Mouse (Mus musculus): Measurements from ENCODE around the gene 1500009C09Rik.

Gene 1500009C09Rik

GRCm38 (mm10) chr15:82247131-82247776 lies 4.9 kb upstream of the 1500009C09Rik start:
- no peak for DNase-seq (ENCODE audit: low read depth in 2 of 2, low spot score in 2 of 2)

- no peak for DNase-seq (ENCODE audit: low read depth in 2 of 2, low spot score in 2 of 2)
These were observed 618 bp upstream of the 1500009C09Rik start for GRCm38 (mm10) chr15:82251579-82251978.

- DNase-seq (ENCODE audit: low read depth in 2 of 2, low spot score in 2 of 2), result no peak
These were observed 3.1 kb downstream of the 1500009C09Rik start for GRCm38 (mm10) chr15:82255248-82255647.

GRCm38 (mm10) chr15:82255944-82256383 lies 3.8 kb downstream of the 1500009C09Rik start:
- no peak for DNase-seq (ENCODE audit: low read depth in 2 of 2, low spot score in 2 of 2)

GRCm38 (mm10) chr15:82259510-82259909 lies 7.3 kb downstream of the 1500009C09Rik start:
- DNase-seq (ENCODE audit: low read depth in 2 of 2, low spot score in 2 of 2), result peak; percentile 74 to 75

- DNase-seq (ENCODE audit: low read depth in 2 of 2, low spot score in 2 of 2), result peak; percentile 64 to 72
These were observed 14.2 kb downstream of the 1500009C09Rik start for GRCm38 (mm10) chr15:82266356-82266755.

- no peak for DNase-seq (ENCODE audit: low read depth in 2 of 2, low spot score in 2 of 2)
These were observed 16.0 kb downstream of the 1500009C09Rik start for GRCm38 (mm10) chr15:82268185-82268584.

GRCm38 (mm10) chr15:82268783-82269182 lies 16.6 kb downstream of the 1500009C09Rik start:
- DNase-seq (ENCODE audit: low read depth in 2 of 2, low spot score in 2 of 2), result no peak

GRCm38 (mm10) chr15:82271201-82271600 lies 19.0 kb downstream of the 1500009C09Rik start:
- peak in 1 of 2 experiments; percentile 19 for DNase-seq (ENCODE audit: low read depth in 2 of 2, low spot score in 2 of 2)

- DNase-seq (ENCODE audit: low read depth in 2 of 2, low spot score in 2 of 2), result no peak
These were observed 20.1 kb downstream of the 1500009C09Rik start for GRCm38 (mm10) chr15:82272295-82272694.

GRCm38 (mm10) chr15:82274593-82274926 lies 22.4 kb downstream of the 1500009C09Rik start, which contains the start of gene Sept3:
Gene Sept3, plus strand, starts transcription at chr15:82274893.
- DNase-seq (ENCODE audit: low read depth in 2 of 2, low spot score in 2 of 2), result no peak

- DNase-seq (ENCODE audit: low read depth in 2 of 2, low spot score in 2 of 2), result no peak
These were observed 23.0 kb downstream of the 1500009C09Rik start for GRCm38 (mm10) chr15:82274927-82275901.

GRCm38 (mm10) chr15:82277591-82277990 lies 25.4 kb downstream of the 1500009C09Rik start:
- DNase-seq (ENCODE audit: low read depth in 2 of 2, low spot score in 2 of 2), result no peak

- no peak for DNase-seq (ENCODE audit: low read depth in 2 of 2, low spot score in 2 of 2)
These were observed 28.4 kb downstream of the 1500009C09Rik start for GRCm38 (mm10) chr15:82280638-82281037.

GRCm38 (mm10) chr15:82286157-82286556 lies 34.0 kb downstream of the 1500009C09Rik start:
- DNase-seq (ENCODE audit: low read depth in 2 of 2, low spot score in 2 of 2), result no peak

GRCm38 (mm10) chr15:82290252-82290651 lies 38.1 kb downstream of the 1500009C09Rik start:
- no peak for DNase-seq (ENCODE audit: low read depth in 2 of 2, low spot score in 2 of 2)

- DNase-seq (ENCODE audit: low read depth in 2 of 2, low spot score in 2 of 2), result no peak
These were observed 40.7 kb downstream of the 1500009C09Rik start for GRCm38 (mm10) chr15:82292851-82293250.

GRCm38 (mm10) chr15:82293271-82293711 lies 41.1 kb downstream of the 1500009C09Rik start:
- DNase-seq (ENCODE audit: low read depth in 2 of 2, low spot score in 2 of 2), result no peak

GRCm38 (mm10) chr15:82294059-82294458 lies 41.9 kb downstream of the 1500009C09Rik start:
- no peak for DNase-seq (ENCODE audit: low read depth in 2 of 2, low spot score in 2 of 2)

- DNase-seq (ENCODE audit: low read depth in 2 of 2, low spot score in 2 of 2), result no peak
These were observed 46.8 kb downstream of the 1500009C09Rik start, which contains the start of gene Wbp2nl for GRCm38 (mm10) chr15:82298764-82299561. Gene Wbp2nl, plus strand, starts transcription at chr15:82298954.

GRCm38 (mm10) chr15:82307107-82307506 lies 54.9 kb downstream of the 1500009C09Rik start:
- no peak for DNase-seq (ENCODE audit: low read depth in 2 of 2, low spot score in 2 of 2)
